Mouse (Mus musculus) cerebellum, postnatal 4 days (tissue): ENCODE measurements around the gene Ptbp2.

Experiments used
- DNase-seq, 2 experiments: peaks; one replicate each; pipeline ENCODE4 v3.0.0; 2022; ENCODE audit warnings: low spot score in 2 of 2, mixed read lengths in 1 of 2

Gene Ptbp2

GRCm38 (mm10) chr3:119784366-119784765 lies at the start of gene Ptbp2:
TSS of gene Ptbp2 (minus strand) at chr3:119784466.
- DNase-seq, result no peak

DNA sequence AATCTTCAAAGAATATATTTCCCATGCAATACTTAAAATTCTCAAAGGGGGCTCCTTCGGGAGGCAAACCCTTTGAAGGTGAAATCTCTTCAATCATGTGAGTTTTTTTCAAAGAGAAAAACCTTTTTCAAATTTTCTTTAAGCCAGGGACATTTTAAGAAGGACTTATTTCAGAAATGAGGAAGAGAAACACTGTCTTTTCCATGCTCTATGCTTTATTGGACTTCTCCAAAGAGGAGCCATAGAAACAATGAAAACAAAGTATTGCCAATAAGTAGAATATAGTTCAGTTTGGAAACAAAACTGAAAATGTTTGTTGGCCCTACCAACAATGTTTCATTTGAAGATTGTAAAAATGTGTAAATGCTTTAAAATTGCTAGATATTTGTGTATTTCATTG lies 30.4 kb upstream of the Ptbp2 start:
- no peak for DNase-seq

DNA sequence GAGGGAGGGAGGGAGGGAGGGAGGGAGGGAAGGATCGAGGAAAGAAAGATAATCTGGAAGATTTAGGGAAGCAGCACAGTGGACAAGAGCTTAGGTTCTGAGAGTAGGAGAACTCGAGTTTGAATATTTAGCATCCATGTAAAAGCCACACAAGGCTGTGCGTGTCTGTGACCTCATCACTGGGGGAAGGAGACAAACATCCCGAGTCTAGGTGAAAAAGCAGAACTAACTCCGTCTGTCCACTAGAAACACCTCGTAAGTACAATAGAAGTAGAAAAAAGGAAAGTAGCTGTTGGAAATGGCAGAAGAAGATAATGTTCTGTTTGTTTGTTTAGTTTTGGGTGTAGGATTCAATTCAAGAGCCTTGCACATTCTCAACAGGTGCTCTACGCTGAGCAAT lies 21.9 kb upstream of the Ptbp2 start:
- no peak for DNase-seq

DNA sequence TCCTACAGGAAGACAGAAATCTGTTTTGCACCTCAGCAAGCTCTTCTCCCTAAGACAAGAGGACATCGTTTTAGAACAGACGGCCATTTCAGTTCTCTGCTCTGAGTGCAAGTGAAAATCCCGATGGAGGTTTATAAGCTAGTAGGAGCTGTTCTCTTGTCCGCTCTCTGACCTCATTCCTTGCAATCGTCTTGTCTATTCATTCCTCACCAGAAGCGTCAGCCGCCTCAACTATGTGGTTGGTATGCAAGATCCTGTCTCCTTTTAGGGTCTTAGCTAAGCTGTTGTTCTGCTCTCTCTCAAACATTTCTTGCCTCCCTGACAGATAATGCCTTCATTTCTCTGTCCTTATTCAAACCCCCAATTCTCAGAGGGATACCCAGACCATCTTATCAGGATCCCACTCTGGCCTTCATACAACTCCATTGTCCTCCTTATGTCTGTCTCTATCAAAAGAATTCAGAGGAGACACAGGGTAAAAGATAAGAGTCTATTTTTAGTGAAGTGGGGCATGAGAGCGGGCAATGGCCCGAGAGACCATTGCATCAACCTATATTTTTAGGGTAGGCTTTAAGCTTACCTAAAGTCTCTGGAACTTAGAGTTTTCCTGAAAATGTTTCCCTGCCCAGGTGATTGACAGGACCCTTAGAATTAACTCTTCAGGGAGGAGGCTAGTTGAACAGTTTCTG lies 10.6 kb upstream of the Ptbp2 start:
- no peak for DNase-seq

DNA sequence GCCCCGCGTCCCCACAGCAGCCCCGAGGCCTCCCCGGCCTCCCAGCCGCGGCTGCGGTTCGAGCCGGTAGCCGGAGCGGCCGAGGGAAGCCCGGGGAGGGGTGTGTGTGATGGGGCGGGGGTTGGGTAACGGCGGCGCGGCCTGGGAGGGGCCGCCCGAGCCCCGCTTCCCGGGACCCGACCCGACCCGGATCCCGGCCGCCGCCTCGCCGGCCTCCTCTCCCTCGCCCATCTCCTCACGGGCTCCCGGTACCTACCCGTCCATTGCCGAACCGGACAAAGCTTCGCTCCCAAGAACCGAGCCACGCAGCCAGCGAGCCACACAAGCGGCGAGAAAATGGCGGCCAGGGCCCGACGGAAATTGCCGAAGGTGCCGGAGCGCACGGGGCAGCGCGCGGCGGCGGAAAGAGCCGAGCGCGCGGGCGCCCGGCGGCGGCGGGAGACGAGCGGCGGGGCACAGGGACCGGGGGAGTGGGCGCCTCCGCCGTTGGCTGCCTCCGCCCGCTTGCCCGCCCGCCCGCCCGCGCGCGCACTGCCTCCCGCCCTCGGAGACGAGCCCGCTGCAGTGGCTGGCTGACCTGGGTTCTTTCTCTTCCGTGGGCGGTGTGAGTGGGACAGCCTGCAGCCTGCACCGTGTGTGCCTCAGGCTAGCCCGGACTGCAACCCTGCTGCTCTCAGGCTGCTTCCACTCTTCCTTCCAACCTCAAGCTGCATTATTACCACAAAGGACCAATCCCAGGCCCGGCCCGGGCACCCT lies 1.1 kb downstream of the Ptbp2 start:
- peak; percentile 76 to 89 for DNase-seq

DNA sequence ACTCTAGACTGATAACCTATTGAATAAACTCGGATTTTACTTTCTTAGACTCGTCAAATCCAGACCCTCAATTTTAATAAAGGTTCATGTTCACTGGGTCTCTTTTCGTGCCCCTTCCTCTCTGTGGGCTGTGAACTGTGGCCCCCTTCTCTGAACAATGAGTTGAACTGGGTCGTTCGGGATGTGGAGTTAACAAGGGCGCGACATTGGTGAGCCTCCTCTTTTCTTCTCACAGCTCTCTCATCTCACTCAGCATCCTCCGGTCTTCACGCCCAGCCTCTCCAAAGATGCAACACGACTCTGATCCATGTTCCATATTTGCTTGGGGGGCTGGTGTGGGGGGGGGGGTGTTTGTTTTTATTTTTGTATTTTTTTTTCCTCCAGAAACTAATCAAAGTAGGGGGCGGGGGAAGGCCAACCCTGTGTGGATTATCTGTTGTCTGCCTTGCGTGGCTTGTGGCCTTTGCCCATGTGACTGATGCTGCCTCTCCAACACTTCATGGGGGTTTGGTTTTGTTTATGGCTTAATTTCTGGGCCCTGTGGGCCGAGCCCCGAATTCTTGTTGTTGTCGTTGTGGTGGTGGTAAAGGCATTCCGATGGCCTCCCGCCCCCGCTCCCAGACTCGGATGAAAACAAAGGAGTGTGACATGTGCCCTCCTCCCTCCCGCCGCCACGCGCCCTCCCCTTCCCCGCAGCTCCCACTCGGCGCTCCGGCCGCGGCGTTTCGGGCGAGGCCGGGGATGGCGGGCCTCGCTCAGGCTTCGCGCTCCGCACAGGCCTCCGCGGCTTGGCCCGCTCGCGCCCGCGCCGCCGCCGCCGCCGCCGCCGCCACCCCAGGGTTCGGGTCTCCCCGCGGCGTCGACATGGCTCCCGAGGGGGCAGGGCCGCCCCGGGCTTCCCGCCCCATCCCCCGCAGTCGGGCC lies 2.0 kb downstream of the Ptbp2 start:
- peak; percentile 36 to 53 for DNase-seq

GRCm38 (mm10) chr3:119780876-119781275 lies 3.4 kb downstream of the Ptbp2 start:
- DNase-seq, result no peak

DNA sequence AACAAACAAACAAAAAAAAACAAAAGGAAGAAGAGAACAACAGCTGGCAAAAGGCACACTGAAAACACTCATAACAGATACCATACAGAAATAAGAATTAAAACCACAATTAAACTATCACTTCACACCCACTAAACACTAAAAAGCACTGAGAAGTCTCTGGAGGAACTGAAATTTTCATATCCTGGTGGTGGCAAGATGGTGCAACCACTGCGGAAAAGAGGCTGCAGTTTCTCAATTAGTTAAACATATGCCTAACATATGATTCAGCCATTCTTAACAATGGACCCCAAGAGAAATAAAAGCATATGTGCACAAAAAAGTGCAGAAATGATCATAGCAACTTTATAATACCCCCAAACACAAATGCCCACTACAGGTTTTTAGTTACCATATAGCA lies 5.0 kb downstream of the Ptbp2 start:
- no peak for DNase-seq

DNA sequence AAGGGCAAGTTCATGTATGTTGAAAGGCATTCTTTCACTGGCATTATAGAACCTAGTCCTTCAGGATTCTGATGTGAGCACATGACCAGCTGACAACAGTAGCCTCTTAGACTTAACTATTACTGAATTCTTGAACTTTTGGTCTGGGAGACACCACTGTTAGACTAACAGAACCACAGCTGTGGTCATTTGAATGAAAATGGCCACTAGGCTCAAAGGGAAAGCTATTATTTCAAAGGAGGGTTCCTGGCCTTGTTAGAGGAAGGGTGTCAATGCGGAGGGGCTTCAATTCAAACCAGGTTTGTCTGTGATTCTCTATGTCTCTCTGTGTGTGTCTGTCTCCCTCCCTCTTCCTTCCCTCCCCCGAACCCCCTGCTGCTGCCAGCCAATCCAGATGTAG lies 5.8 kb downstream of the Ptbp2 start:
- DNase-seq, result no peak

- no peak for DNase-seq
Observed at GRCm38 (mm10) chr3:119776129-119776528, 8.1 kb downstream of the Ptbp2 start.

- no peak for DNase-seq
Observed at GRCm38 (mm10) chr3:119772789-119773188, 11.5 kb downstream of the Ptbp2 start.

DNA sequence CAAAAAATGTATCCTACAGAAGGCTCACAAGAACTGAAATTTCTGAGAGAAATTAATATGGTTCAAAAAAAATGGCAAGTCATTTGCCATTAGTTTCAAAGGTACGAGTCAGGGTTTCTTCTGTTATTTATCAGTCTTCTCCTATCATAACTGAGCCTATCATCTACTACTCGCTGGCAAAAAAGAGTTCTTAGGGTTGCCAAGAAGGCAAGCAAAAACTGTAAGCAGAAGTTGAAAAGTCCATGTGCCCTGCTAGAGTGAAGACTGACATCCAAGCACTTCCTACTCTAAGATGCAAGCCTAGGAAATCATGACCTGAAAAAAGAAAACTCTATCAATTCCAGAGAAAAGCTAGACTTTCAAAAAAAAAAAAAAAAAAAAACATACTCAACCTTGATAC lies 20.5 kb downstream of the Ptbp2 start:
- DNase-seq, result no peak

GRCm38 (mm10) chr3:119761732-119762131 lies 22.5 kb downstream of the Ptbp2 start:
- DNase-seq, result no peak

DNA sequence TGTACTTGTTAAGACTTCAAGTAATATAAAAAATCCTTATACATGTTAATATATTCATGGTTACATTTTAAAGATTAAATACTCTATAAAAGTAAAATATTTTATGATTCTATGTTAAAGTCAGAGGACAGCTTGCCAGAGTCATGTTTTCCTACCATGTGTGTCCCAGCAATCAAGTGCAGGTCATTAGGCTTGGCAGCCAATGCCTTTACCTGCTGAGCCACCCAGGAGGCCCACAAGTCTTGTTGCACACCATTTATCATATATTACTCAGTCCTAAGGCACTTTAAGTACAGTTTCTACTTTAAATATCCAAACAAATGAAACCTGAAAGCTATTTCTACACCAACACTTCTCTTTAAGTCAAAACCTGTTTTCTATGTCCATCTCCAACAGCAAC lies 30.5 kb downstream of the Ptbp2 start:
- DNase-seq, result no peak

DNA sequence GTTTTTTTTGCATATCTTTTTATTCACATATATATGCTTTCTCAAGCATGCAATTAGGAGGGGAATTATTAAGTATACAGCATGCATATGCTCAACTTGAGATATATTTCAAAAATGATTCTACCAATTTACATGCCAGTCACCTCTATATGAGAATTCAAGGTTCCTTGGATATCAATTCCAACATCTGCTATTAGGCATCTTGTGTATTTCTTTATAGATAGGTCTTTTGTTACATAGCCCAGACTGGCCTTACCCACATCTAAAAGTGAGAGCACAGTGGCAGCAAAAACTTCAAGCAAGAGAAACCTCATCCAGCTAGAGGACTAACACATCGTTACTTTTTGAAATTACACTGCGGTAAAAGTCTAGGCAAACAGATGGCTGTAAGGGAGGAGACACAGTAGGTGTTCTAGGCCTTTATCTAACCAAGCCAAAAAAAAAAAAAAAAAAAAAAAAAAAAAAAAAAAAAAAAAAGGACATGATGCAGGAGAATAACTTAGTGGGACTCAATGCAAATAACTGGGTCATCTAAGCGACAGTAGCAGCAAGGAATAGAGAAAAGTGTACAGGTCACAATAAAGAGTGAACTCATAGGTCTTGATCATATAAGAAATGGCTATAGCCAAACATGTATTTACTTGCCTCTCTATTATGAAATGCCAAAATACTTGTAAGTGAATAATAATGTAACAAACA lies 34.6 kb downstream of the Ptbp2 start:
- DNase-seq, result no peak

DNA sequence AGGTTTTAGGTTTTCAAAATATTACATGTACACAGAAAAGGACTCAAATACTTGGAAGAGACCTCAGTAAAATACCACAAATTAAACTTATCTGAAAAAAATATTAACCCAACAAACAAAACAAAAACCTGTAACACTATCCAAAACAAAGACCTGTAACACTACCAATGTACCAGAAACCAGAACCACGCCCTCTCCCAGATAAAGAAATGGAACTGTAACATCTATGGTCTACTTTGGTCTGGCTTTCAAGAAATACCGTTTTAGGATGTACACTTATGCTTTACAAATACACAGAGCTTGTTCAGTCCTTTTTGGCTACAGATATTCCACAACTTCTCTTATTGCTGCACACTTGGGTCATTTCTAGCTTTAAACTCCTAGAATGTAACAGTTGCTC lies 35.1 kb downstream of the Ptbp2 start:
- DNase-seq, result no peak

DNA sequence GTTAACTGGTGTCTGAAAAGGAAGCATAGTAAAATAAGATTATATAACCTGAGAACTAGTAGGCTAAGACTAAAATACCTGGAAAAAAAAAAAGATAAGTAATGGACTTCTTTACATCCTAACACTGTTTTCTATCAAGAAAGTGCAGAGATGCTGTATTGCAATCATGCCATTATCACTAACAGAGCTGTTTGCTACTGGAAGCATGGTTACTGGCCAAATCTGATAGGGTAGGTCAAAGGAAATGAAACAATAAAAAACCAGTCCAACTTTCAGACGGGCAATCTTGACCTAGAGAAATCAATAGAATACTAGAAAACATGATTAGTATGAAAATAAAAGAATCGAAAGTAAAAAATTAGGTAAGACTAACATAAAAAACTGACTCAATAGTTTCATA lies 37.6 kb downstream of the Ptbp2 start:
- DNase-seq, result no peak

DNA sequence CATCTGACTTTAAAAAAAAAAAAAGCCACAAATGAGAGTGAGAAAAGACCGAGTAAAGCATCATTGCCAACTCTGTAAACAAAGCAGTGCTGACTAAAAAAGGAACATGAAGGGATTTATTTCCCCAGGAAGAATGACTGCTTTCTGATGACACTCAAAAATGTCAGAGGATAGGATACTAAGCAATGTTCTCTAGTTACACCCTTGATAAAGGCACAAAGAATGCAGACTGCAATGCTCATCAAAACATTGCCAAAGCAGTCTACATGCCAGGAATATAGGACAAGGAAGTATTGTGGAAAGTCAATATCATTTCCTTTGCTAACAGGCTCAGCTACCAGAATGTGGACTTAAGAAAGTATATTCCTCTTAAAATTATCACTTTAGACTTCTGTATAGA lies 38.5 kb downstream of the Ptbp2 start:
- DNase-seq, result no peak

DNA sequence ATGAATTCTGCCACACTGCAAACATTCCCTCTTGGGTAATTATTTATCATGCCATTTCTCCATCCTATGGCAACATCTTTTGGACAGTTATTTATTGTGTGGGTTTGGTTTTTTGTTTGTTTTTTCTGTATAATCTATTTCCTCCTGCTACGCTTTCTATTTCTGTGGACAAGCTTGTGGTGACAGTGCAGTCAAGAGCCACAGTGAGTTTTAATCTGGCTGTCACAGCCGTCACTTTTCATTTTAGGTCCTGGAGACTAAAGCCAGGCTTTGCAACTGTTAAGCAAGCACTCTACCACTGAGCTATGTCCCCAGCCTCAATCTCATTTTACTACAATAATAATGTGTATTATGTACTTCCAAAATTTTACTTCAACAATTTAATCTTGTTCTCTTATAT lies 54.4 kb downstream of the Ptbp2 start:
- DNase-seq, result no peak

- DNase-seq, result no peak
Observed at GRCm38 (mm10) chr3:119712066-119712465, 72.2 kb downstream of the Ptbp2 start.

DNA sequence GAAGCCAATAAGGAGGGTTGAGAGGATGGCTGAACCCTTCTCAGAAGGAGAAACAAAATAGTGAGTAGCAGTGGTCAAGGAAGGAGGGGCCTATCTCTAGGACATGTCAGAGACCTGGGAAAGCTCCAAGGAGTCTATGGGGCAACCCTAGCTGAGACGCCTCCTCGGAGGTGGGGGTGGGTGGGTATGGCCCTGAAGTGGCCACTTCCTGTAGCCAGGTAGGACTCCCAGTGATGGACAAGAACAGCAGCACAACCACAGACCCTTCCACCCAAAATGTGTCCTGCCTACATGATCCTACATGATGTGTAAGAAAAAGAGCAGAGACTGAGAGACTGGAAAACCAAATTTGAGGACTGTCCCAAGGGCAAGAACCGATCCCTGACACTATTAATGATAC lies 72.8 kb downstream of the Ptbp2 start:
- DNase-seq, result no peak

DNA sequence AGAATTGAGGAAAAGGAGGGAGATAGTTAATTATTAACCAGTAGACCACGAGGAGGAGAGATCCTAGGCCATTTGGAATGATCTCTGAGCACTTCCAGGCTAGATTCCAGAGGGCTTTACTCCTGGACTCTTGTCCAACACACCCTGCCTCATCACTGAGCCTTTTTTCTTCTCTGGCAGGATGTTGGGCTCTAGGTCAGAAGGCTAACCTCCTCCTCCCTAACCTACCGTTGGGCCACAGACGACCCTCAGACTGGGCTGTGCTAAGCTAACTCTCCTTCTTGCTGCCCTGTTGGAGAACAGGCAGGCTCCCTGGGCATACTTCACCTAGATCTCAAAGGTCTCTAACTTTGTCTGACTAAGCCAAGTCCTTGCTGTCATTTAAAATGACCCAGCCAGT lies 82.8 kb downstream of the Ptbp2 start:
- DNase-seq, result no peak
